Mouse (Mus musculus): ENCODE measurements at regions not wholly inside any gene's neighbourhood (a gene's known extent, or its start where the extent isn't known, plus 50 kb on each side); places are given as distances from the start of the nearest gene placed in this dataset.

DNA sequence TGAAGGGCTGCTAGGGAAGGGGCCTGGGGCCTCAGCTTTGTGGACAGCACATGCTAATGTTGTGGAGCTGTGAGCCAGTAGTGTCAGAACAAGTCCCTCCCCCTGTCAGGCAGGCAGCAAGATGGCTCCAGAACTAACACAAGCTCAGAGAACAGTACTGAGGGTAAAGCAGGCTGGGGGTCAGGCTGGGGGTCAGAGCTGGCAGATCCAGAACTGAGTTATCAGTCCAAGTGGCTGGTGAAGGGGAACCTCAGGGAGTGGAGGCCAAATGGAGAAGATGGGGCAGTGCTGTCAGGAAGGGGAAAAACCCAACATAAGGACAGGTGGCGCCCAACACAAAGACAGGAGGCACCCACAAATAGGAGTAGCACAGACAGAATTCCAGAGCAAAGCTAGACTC, 985.1 kb downstream of the 4930447A16Rik start:
- TF ChIP-seq POLR2A (IDR thresholded peaks at IDR 0.05; ENCODE audit: borderline replicate concordance, extremely low read depth, insufficient read depth, insufficient read length, poor library complexity, severe bottlenecking), result no peak
- TF ChIP-seq CTCF (IDR thresholded peaks at IDR 0.05; ENCODE audit: borderline replicate concordance, extremely low read depth, insufficient read depth, insufficient read length), result no peak

Data from brain, embryonic 14.5 days (tissue).